Mouse (Mus musculus) gastrocnemius, adult 2 months (tissue): ENCODE data around the gene Fam124a. TPM values are rescaled to one million over a fixed set of nuclear protein-coding genes. Genes with fewer than 3 reads are reported as not detected.
"Not testable (repeated sequence)": the region's sequence is repeated elsewhere in the genome, so short reads cannot be mapped to it uniquely, and the experiment has no call there.

Experiments used
- DNase-seq: peaks from one replicate; pipeline ENCODE4 v3.0.0; 2022
- H3K27ac ChIP-seq: fragments of 200-600 bp; 2 replicates; pipeline ENCODE4 v1.8.1; 2022; ENCODE audit warnings: mild to moderate bottlenecking
- H3K4me3 ChIP-seq: fragments of 200-600 bp; 2 replicates; pipeline ENCODE4 v1.8.1; 2022; ENCODE audit warnings: mild to moderate bottlenecking, moderate library complexity
- CTCF ChIP-seq: fragments of 200-600 bp; IDR thresholded peaks from 2 replicates; pipeline ENCODE4 v1.8.1; 2022; ENCODE audit warnings: antibody characterized with exemption, mild to moderate bottlenecking, moderate library complexity
- intact Hi-C: fragments of 180-260 bp; cut with DNase I; formaldehyde crosslinking; loops from one replicate; pipeline ENCODE4 v1.15.1; 2025
- total RNA-seq, 2 experiments: library from RNA; stranded (reverse); gene quantifications; 2 replicates each; pipeline ENCODE4 v1.2.3; 2021

Gene Fam124a
- total RNA-seq, 2 experiments from 2014 or later: 2.9 to 3.9 TPM

DNA sequence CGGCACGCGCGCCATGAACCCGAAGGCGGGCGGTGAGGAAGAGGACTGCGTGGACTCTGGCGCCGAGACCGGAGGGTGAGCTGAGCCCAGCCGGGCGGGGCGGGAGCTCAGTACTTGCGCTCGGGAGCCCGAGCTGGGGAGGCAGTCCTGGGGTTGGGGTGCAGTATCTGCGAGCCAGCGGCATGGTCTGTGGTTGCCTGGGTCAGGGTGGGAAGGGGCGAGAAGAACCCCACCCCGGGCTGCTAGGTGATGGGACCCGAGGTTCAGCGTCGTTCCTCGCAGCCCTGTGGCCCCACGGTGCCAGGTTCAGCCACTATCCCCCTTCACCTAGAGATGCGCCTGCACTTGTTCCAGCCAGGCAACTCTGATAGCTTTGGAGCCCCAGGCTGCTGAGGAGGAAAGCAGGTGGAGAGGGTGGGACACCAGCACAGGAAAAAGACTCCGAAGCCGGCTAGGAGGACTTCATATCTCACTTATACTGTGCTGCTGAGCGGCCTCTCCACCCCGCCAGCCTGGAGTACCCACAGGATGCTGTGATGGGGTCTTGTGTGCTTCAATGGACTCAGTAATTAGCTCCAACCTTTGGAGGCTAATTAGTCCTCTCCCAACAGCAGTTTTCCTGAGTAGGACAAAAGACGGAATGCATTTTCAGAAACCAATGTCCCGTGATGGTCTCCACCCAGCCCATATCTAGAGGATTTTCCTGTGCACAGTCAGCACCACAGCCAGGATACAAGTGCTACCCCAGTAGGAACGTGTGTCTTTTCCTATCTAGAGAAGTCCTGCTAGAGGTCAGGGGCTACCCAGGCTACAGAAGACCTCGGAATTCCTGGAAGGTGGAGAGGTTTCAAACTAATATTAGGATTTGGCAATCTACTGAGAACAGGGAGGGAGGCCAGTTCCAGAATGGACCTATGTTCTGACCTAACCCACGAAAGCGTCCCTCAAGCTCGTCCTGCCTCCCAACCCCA, 588 bp downstream of the Fam124a start:
- Histone ChIP-seq H3K27ac (peak overlapping the region; percentile 82), H3K4me3 (peak overlapping the region; percentile 80)
- intact Hi-C loops: loop anchor here (5.0 to 10.0 kb wide), 2 partner anchors 279 to 421 kb away; partner anchors contain the start of gene Wdfy2
- peak; percentile 25 for DNase-seq
- no peak for TF ChIP-seq CTCF

DNA sequence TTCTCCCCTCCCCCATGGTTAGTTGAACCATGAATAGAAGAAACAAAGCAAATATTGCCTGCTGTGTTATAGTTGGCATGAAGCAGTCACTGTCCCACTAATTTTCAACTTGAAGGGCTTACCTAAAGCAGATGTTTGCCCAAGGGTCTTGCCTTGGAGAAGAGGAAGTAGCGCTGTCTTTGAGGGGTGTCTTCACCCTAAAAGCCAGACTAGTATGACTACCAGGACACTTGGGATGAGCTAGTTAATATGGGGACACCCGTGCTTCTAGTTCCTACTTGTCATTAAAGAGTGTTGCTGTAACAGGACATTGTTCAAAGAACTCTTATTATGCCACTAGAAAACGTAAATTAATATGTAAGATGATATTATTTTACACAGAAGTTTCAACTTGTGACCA, 1.6 kb downstream of the Fam124a start:
- intact Hi-C loops: loop anchor here (5.0 to 10.0 kb wide), 2 partner anchors 278 to 420 kb away; partner anchors contain the start of gene Wdfy2
- Histone ChIP-seq H3K4me3 (peak overlapping the region; percentile 80), H3K27ac (peak overlapping the region; percentile 82; the same call in 1 of the 2 replicates)
- no peak for TF ChIP-seq CTCF
- DNase-seq: no peak

GRCm38 (mm10) chr14:62561875-62562748, 6.6 kb downstream of the Fam124a start:
- Histone ChIP-seq H3K27ac (no peak overlapping the region), H3K4me3 (no peak overlapping the region)
- no peak for DNase-seq
- intact Hi-C loops: no loop called here
- no peak for TF ChIP-seq CTCF

DNA sequence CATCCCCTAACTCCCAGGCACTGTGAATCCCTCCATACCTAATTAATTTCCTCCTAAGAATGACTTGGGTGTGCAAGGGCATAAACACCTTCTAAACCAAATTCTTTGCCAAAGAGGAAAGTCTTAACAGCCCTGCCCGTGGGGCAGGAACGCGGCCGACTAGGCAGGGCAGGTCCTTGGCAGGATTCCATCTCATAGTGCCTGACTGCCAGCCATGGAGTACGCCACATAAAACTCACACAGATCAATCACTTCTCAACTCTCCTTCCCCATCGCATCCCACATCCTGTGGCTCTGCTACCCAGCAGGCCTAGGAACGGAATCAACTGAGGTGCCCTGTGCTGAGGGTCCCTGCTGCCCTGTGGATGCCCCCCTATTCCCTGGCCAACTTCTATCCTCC, 8.1 kb downstream of the Fam124a start:
- DNase-seq: no peak
- intact Hi-C loops: no loop called here
- no peak for TF ChIP-seq CTCF

DNA sequence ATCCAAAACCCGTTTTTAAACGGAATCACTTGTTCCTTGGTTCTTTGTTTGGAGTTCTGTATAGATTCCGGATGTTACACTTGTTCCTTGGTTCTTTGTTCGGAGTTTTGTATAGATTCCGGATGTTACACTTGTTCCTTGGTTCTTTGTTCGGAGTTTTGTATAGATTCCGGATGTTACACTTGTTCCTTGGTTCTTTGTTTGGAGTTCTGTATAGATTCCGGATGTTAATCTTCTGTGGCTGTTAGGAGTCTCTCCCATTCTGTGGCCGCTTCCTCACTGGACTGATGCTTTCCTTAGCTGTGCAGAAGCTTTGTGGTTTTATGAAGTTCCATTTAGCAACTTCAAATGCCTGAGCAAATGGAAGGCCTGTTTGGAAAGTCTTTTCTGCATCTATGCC, 11.3 kb downstream of the Fam124a start, which contains the start of gene Gm4131:
Gene Gm4131, minus strand, starts transcription at position 101 of the 400 bp plus-strand sequence.
- DNase-seq, H3K27ac ChIP-seq, intact Hi-C loops, H3K4me3 ChIP-seq: not testable (repeated sequence)

More for the DNA sequence above, 8.1 kb downstream of the Fam124a start:
- no peak overlapping the region for H3K4me3 ChIP-seq
- H3K27ac ChIP-seq: no peak overlapping the region

DNA sequence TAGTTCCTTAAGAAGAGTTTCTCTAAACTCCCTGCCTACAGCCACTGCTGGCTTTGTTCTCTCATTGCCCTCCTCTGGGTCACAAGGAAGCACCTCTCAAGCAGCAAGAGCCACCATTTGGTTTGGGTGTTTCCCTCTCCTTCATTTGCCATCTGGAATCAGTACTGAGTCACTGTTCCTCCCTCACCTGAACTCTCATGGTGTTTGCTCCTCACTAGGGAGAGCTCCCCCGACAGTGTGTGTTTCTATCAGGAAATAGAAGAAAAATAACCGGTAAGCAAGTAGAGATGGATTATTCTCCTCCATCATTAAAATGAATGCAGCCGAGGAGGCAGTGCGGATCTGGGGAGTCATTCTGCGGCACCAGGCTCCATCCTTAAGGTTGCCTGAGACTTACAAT, 13.9 kb downstream of the Fam124a start:
- no peak overlapping the region for H3K4me3 ChIP-seq
- no peak for DNase-seq
- no peak overlapping the region for H3K27ac ChIP-seq
- no peak for TF ChIP-seq CTCF
- intact Hi-C loops: no loop called here

GRCm38 (mm10) chr14:62570299-62570698, 14.8 kb downstream of the Fam124a start:
- no peak overlapping the region for H3K4me3 ChIP-seq
- intact Hi-C loops: no loop called here
- H3K27ac ChIP-seq: no peak overlapping the region
- DNase-seq: peak; percentile 36
- no peak for TF ChIP-seq CTCF

GRCm38 (mm10) chr14:62573454-62573853, 17.9 kb downstream of the Fam124a start:
- no peak for TF ChIP-seq CTCF
- intact Hi-C loops: no loop called here
- DNase-seq: no peak
- H3K4me3 ChIP-seq: no peak overlapping the region
- H3K27ac ChIP-seq: no peak overlapping the region

DNA sequence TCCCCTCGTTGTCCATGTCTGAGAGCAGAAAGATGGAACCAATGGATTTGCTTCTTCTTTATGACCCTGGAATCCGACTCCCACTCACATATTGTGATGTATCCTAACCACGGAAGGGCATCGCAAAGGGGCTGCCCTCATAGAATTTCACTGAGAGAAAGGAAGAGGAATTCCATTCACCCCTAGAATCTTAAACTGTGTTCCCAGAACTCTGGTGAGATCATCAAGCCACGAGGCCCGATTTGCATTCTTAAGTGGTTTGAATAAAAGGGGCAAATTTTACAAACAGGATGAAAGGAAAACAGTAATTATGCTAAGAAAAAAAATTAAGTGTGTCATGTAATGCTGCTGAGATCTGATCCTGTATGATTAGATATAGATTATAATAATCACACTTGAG, 19.4 kb downstream of the Fam124a start:
- no peak overlapping the region for H3K4me3 ChIP-seq
- no peak for DNase-seq
- no peak overlapping the region for H3K27ac ChIP-seq
- TF ChIP-seq CTCF: no peak
- intact Hi-C loops: no loop called here

DNA sequence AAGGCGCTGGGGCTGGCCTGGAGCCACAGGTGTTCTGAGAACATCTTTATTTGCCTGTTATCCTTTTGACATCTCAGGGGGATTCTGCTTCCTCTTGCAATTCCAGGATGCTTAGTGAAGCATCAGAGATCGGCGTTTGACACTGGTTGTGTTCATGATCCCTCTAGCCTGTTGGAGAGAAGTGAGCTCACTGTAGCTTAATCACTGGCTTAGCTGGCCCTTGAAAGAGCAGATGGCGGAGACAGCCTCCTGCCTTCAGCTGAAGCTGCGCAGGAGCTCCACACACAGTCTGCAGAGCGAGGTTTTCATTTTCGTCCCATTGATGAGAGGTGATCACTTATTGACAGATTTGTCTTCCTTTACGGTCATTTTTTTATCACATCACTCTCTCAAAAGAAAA, 20.3 kb downstream of the Fam124a start:
- Histone ChIP-seq H3K4me3 (no peak overlapping the region), H3K27ac (no peak overlapping the region)
- TF ChIP-seq CTCF: no peak
- no peak for DNase-seq
- intact Hi-C loops: no loop called here

DNA sequence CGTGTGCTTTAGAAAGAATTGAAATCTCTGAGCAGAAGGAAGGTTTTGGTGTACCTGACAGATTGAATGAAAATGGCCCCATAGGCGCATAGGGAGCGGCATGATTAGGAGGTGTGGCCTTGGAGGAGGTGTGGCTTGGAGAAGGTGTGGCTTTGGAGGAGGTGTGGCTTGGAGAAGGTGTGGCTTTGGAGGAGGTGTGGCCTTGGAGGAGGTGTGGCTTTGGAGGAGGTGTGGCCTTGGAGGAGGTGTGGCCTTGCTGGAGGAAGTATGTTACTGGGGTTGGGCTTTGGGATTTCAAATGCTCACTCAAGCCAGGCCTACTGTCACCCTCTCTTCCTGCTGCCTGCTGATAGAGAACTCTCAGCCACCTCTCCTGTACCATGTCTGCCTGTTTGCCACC, 25.4 kb downstream of the Fam124a start:
- DNase-seq: no peak
- intact Hi-C loops: no loop called here
- no peak overlapping the region for H3K4me3 ChIP-seq
- no peak overlapping the region for H3K27ac ChIP-seq
- no peak for TF ChIP-seq CTCF

GRCm38 (mm10) chr14:62581768-62582167, 26.2 kb downstream of the Fam124a start:
- DNase-seq: no peak
- no peak for TF ChIP-seq CTCF
- Histone ChIP-seq H3K4me3 (no peak overlapping the region), H3K27ac (no peak overlapping the region)
- intact Hi-C loops: no loop called here

DNA sequence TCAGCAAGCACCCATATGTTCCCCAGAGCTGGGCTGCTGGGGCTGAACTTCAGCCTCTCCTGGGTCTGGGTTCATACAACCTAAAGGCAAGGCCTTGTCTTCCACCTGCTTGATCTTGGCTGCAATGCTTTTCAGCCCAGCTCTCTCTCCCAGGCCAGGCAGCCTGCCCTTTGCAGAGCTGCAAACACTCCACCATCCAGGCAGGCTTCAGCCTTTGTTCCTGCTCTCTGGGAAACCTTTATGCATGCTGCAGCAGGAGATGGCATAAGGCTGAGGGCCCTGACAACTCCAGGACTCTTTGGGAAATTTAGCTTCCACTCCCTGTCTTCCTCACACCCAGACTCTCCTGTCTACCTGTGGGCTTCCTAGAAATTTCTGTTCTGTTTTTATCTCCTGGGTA, 29.1 kb downstream of the Fam124a start:
- H3K4me3 ChIP-seq: no peak overlapping the region
- DNase-seq: no peak
- H3K27ac ChIP-seq: no peak overlapping the region
- TF ChIP-seq CTCF: no peak
- intact Hi-C loops: no loop called here
